Mouse (Mus musculus) embryonic facial prominence, embryonic 11.5 days (tissue): ENCODE results near the gene Arg1. TPM values are rescaled to one million over a fixed set of nuclear protein-coding genes. Genes with fewer than 3 reads are reported as not detected.
A peak's percentile ranks its signal among the peaks of the same experiment; 100 is the strongest.

Source experiments
- ATAC-seq: fragments of 200-750 bp; cut with Nextera tagmentation; replicated peaks from 2 replicates; pipeline ENCODE4 v1.8.0; 2017; ENCODE audit warnings: low read depth; ENCODE audit not compliant: insufficient number of reproducible peaks, low FRiP score, low TSS enrichment
- DNase-seq: peaks from one replicate; pipeline ENCODE4 v3.0.0-alpha.2; 2015; ENCODE audit warnings: low spot score
- H3K27ac ChIP-seq: fragments of 300-500 bp; sonication (generic); replicated peaks from 2 replicates; pipeline ENCODE4 v1.5.1; 2014; ENCODE audit warnings: mild to moderate bottlenecking, low read depth, low read length, control low read depth
- H3K27me3 ChIP-seq: fragments of 300-500 bp; sonication (generic); 2 replicates; pipeline ENCODE4 v1.6.1; 2014; ENCODE audit warnings: mild to moderate bottlenecking, low read length, moderate library complexity, mixed read lengths; ENCODE audit not compliant: control insufficient read depth, insufficient read depth
- H3K36me3 ChIP-seq: fragments of 300-500 bp; sonication (generic); replicated peaks from 2 replicates; pipeline ENCODE4 v1.6.1; 2014; ENCODE audit warnings: low read depth, mild to moderate bottlenecking, low read length, moderate library complexity, mixed read lengths; ENCODE audit not compliant: control insufficient read depth, insufficient read depth
- H3K4me1 ChIP-seq: fragments of 300-500 bp; sonication (generic); 2 replicates; pipeline ENCODE4 v1.6.1; 2014; ENCODE audit warnings: low read length, mixed read lengths; ENCODE audit not compliant: control insufficient read depth, insufficient read depth
- H3K4me2 ChIP-seq: fragments of 300-500 bp; sonication (generic); 2 replicates; pipeline ENCODE4 v1.6.1; 2014; ENCODE audit warnings: low read depth, mild to moderate bottlenecking, control low read depth, low read length, moderate library complexity
- H3K4me3 ChIP-seq: fragments of 300-500 bp; sonication (generic); 2 replicates; pipeline ENCODE4 v1.5.1; 2014; ENCODE audit warnings: low read depth, low read length, control low read depth
- H3K9ac ChIP-seq: fragments of 300-500 bp; sonication (generic); replicated peaks from 2 replicates; pipeline ENCODE4 v1.6.1; 2014; ENCODE audit warnings: mild to moderate bottlenecking, control low read depth, low read length
- H3K9me3 ChIP-seq: fragments of 300-500 bp; sonication (generic); replicated peaks from 2 replicates; pipeline ENCODE4 v1.6.1; 2016; ENCODE audit warnings: mild to moderate bottlenecking, low read length, inconsistent platforms, mixed read lengths; ENCODE audit not compliant: control insufficient read depth
- WGBS: fragments of 180-500 bp; shearing (Covaris S2); extraction: QIAGEN DNeasy Blood & Tissue Kit; methylation state at CpG from one replicate; pipeline ENCODE4 v1.1.7; 2014; 5-methylcytosine and 5-hydroxymethylcytosine counted together
- polyA plus RNA-seq: library from polyadenylated mRNA; unstranded; fragments of >200 nt; fragmentation: Nextera tagmentation; extraction: Ambion mirVana; gene quantifications from 2 replicates; pipeline ENCODE4 v1.2.1, GENCODE M21; 2014

Gene Arg1
- polyA plus RNA-seq, 1 experiment from 2014 or later: 8.6 TPM

DNA sequence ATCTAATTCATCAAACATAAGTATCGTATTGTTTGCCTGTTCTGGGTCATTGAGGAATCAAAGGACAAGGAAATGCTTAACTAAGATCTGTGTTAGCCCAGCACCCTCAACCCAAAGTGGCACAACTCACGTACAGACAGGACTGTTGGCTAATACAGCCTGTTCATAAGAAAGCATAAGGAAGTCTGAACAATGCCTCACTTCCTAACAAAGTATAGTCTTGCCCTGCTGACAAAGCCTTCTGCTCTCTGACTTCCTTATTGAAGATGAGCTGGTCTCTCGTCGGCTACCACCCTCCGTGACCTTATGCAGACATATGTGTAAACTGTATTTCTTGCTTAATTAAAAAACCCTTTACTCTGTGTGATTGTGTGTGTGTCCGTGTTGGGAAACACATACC, 2.9 kb upstream of the Arg1 start:
- Histone ChIP-seq H3K27me3 (no peaks in the 10 kb centered on the region), H3K36me3 (no peaks in the 10 kb centered on the region), H3K4me2 (no peak overlapping the region), H3K27ac (no peak overlapping the region), H3K4me3 (no peak overlapping the region), H3K9me3 (no peaks in the 10 kb centered on the region), H3K9ac (no peak overlapping the region), H3K4me1 (no peaks in the 10 kb centered on the region; the same call in 1 of the 2 replicates)
- DNase-seq (no peak), ATAC-seq (no peak)
- 82% methylated on average over 6 of the region's 6 CpGs for WGBS

- no peaks in the 10 kb centered on the region for H3K27me3 ChIP-seq
- 22% methylated on average over 12 of the region's 12 CpGs for WGBS
- H3K9me3 ChIP-seq: no peaks in the 10 kb centered on the region
- no peaks in the 10 kb centered on the region for H3K36me3 ChIP-seq
- ATAC-seq: no peak
- H3K4me3 ChIP-seq: no peak overlapping the region
- H3K27ac ChIP-seq: no peak overlapping the region
- H3K4me1 ChIP-seq: no peaks in the 10 kb centered on the region; the same call in 1 of the 2 replicates
- peak; percentile 13 for DNase-seq
- no peak overlapping the region; the same call in 1 of the 2 replicates for H3K4me2 ChIP-seq
- H3K9ac ChIP-seq: no peak overlapping the region
These were observed 788 bp upstream of the Arg1 start for GRCm38 (mm10) chr10:24928072-24928471.

DNA sequence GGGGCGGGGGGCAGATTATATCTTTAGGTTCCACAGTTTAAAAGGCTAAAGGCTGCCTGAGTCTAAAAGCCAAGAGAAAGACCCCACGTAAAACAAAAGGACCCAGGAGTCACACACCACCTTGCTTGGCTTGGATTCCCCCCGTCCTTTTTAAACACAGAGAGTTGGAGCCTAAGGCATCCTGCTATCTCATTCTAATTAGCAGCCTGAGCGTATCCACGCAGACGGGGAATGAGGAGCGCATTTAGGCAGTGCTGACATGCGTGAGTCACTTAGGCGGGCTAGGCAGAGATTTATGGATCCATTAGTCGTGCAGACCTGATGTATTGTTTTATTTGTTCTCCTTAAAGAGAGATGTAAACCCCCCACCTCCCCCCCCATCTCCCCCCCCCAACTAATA, 904 bp downstream of the Arg1 start:
- Histone ChIP-seq H3K36me3 (no peaks in the 10 kb centered on the region), H3K9ac (no peak overlapping the region), H3K9me3 (no peaks in the 10 kb centered on the region), H3K4me2 (no peak overlapping the region), H3K4me3 (no peak overlapping the region), H3K27me3 (no peaks in the 10 kb centered on the region), H3K27ac (no peak overlapping the region), H3K4me1 (no peaks in the 10 kb centered on the region; the same call in 1 of the 2 replicates)
- ATAC-seq (no peak), DNase-seq (no peak)
- WGBS: 36% methylated on average over 10 of the region's 10 CpGs

DNA sequence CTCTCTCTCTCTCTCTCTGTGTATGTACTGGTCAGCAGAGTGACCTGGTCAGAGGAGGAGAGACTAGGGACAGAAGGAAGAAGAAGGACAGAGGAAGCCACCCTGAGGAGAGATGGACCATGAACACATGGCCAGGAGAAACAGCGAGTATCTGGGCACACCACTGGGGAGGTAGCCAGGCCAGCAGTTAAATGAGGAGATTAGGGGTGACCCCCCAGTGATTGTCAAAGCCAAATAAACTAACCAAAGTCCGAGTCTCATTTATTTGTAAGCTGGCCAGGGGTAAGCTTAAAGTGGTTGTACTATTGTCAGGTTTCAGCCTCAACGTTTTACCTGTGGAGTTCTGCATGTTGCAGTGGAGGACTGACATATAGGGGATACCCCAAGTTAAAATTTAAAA, 3.0 kb downstream of the Arg1 start:
- no peak overlapping the region for H3K4me3 ChIP-seq
- no peaks in the 10 kb centered on the region for H3K9me3 ChIP-seq
- WGBS: 78% methylated on average over 3 of the region's 3 CpGs
- no peaks in the 10 kb centered on the region for H3K36me3 ChIP-seq
- no peaks in the 10 kb centered on the region for H3K27me3 ChIP-seq
- no peaks in the 10 kb centered on the region; the same call in 1 of the 2 replicates for H3K4me1 ChIP-seq
- DNase-seq: no peak
- H3K4me2 ChIP-seq: no peak overlapping the region
- H3K9ac ChIP-seq: no peak overlapping the region
- ATAC-seq: no peak
- H3K27ac ChIP-seq: no peak overlapping the region

DNA sequence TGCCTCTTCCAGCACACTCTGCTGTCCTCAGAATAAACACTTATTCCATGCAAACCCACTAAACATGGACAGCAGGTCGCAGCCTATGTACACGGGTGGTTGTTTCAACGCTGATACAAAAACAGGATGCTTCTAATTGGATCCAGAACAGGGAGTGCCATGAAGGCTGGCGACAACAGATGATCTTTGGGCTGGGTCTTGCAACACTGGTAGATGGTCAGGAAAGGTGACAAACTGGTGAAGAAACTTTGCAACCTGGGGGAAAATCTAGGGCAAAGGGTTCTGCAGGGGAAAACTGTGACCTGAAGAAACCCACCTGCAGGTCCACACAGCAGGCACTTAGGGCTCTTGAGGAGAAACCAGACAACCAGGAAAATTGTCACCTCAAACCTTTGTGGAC, 4.3 kb downstream of the Arg1 start:
- no peak for ATAC-seq

DNA sequence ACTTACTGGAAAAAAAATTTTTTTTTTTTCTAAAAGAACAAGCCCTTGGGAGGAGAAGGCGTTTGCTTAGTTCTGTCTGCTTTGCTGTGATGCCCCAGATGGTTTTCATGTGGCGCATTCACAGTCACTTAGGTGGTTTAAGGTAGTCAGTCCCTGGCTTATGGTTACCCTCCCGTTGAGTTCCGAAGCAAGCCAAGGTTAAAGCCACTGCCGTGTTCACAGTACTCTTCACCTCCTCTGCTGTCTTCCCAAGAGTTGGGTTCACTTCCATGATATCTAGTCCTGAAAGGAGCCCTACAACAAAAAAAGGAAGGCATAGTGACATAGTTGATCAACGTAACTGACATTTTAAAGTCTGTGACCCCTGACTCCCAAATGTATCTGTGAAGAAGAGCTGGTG, 11.8 kb downstream of the Arg1 start:
- Histone ChIP-seq H3K9me3 (no peaks in the 10 kb centered on the region), H3K36me3 (peaks cover 2% of the 10 kb centered on the region), H3K4me2 (no peak overlapping the region), H3K27ac (no peak overlapping the region), H3K9ac (no peak overlapping the region), H3K27me3 (no peaks in the 10 kb centered on the region), H3K4me1 (no peaks in the 10 kb centered on the region), H3K4me3 (no peak overlapping the region)
- DNase-seq (no peak), ATAC-seq (no peak)
- 85% methylated on average over 6 of the region's 6 CpGs for WGBS

More for the DNA sequence above, 4.3 kb downstream of the Arg1 start:
- Histone ChIP-seq H3K4me1 (no peaks in the 10 kb centered on the region; the same call in 1 of the 2 replicates), H3K9ac (no peak overlapping the region), H3K27me3 (no peaks in the 10 kb centered on the region), H3K9me3 (no peaks in the 10 kb centered on the region), H3K36me3 (no peaks in the 10 kb centered on the region), H3K4me2 (no peak overlapping the region), H3K4me3 (no peak overlapping the region), H3K27ac (no peak overlapping the region)
- 21% methylated on average over 4 of the region's 4 CpGs for WGBS
- DNase-seq: no peak

DNA sequence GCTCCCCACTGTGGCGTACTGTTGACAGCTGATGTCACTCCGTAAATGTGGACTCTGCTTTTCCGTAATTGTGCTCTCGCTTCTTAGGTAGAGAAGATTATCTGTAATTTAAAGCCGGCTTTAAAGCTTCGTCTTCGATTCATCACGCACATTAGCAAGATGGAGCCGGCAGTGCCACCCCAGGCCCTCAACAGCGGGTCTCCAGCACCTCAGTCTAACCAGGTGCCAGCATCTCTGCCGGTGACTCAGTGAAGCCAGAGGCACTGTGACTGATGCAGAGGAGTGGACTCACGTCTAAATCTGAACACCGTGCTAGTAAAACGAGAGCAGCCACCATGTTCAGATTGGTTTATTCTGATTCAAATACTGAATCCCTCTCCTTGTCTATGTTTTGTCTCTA, 14.7 kb downstream of the Arg1 start:
- Histone ChIP-seq H3K36me3 (peaks cover 7% of the 10 kb centered on the region), H3K27me3 (no peaks in the 10 kb centered on the region), H3K9ac (no peak overlapping the region), H3K27ac (no peak overlapping the region), H3K9me3 (no peaks in the 10 kb centered on the region), H3K4me2 (no peak overlapping the region), H3K4me1 (no peaks in the 10 kb centered on the region), H3K4me3 (no peak overlapping the region)
- WGBS: 92% methylated on average over 14 of the region's 14 CpGs
- ATAC-seq (no peak), DNase-seq (no peak)

GRCm38 (mm10) chr10:24911199-24911598, 16.1 kb downstream of the Arg1 start:
- no peak for DNase-seq
- peaks cover 7% of the 10 kb centered on the region for H3K36me3 ChIP-seq
- no peak for ATAC-seq

More at GRCm38 (mm10) chr10:24911199-24911598, 16.1 kb downstream of the Arg1 start:
- Histone ChIP-seq H3K4me1 (no peaks in the 10 kb centered on the region), H3K9ac (no peak overlapping the region), H3K4me2 (no peak overlapping the region), H3K27ac (no peak overlapping the region), H3K27me3 (no peaks in the 10 kb centered on the region), H3K4me3 (no peak overlapping the region), H3K9me3 (no peaks in the 10 kb centered on the region)
- WGBS: 94% methylated on average over 8 of the region's 8 CpGs
